Mouse (Mus musculus) C3H10T1/2 (cell line): Measurements from ENCODE around the gene Actc1. TPM values are rescaled to one million over a fixed set of nuclear protein-coding genes. Genes with fewer than 3 reads are reported as not detected.

Experiments used
- polyA plus RNA-seq, 2 experiments: library from polyadenylated mRNA; unstranded; fragments of >200 nt; fragmentation: generic; extraction: Trizol; gene quantifications; one replicate each; pipeline ENCODE4 v1.2.1; 2012; ENCODE audit warnings: missing spikeins in 2 of 2

The Actc1 gene
- polyA plus RNA-seq = not detected

DNA sequence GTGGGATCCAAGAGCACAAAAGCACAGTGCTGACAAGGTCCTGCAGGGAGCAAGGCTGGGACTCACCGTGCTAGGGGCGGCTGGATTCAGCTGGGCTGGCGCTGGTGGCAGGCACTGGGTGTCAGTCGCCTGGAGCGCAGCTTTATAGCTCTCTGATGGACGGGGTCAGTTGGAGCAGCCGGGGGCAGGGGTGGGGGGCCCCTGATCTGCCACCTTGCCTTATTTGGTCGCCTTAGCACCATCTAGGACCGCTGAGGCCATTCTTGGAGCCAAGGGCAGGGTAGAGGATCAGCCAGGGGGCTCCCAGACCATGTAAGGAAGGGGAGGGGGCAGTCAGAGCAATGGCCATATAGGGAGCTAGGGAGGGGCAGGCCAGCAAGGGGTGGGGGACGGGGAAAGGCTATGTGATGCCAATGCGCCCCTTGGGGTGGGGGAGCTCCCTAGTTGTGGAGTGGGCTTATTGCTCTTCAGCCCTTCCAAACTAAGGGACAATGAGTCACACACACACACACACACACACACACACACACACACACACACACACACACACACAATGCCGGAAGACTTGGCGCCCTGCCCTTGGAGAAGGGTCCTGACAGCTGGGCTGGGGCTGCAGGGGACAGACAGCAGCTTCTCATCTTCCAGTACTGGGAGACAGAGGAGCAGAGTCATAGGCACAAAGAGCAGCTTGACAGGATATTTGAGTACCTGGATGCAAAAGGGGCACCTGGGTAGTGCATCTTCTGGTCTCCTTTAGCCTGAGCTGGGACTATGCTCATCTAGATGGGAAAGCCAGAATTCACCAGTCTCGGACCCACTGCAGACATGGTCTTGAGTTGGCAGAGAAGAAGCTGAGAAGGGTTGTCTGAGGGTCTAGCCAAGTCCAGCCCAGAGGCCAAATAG is at the start of gene Actc1:
Gene Actc1, minus strand, starts transcription at position 853 of the 903 bp plus-strand sequence.

DNA sequence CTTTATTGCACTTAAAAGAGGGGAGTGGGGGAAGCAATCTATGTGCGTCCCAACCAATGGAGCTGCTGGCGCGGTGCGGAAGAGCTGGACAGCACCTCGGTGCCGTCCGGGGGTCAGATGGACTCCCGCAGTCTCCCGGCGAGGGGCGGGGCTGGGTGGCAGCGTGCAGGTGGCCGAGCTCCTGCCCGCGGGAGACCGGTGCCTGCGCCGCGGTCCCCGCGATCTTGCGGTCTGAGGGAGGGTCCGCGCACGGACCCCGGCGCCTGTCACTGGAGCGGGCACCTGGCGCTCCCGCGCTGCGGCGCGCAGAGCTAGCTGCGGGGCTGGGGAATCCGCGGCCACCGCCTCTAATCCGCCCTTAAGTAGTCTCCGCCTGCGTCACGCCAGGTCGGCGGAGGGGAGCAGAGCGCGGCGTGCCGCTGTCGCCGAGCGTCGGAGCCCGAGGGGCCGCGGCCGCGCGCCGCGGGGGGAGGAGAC is 40.0 kb downstream of the Actc1 start, which contains the start of gene Gjd2:
Gene Gjd2, minus strand, starts transcription at position 325 of the 477 bp plus-strand sequence.

Other genes starting within 250 kb of the Actc1 start
- gene Scg5, start 224.4 kb downstream of the Actc1 start, polyA plus RNA-seq = under 1 TPM; 0.71 to 0.81 TPM
- gene Arhgap11a, start 204.9 kb downstream of the Actc1 start, polyA plus RNA-seq = 1 to 10 TPM in 1 of 2 experiments, under 1 TPM in 1; 0.53 to 8.9 TPM
- not detected for gene Gjd2, start 39.9 kb downstream of the Actc1 start, polyA plus RNA-seq
- gene Aqr, start 133.5 kb upstream of the Actc1 start, polyA plus RNA-seq = 10 to 100 TPM in 1 of 2 experiments, 1 to 10 TPM in 1; 2.4 to 11.9 TPM
- gene Zfp770, start 147.9 kb upstream of the Actc1 start, polyA plus RNA-seq = under 1 TPM; 0.06 to 0.45 TPM